Comparison of ENCODE assay signal across 8 mouse cellular contexts in genomic region chr2:120068555-120069465, GRCm38 (mm10). TPM values are rescaled to one million over a fixed set of nuclear protein-coding genes. Genes with fewer than 3 reads are reported as not detected.
A peak's percentile ranks its signal among the peaks of the same experiment; 100 is the strongest.
DNase-seq lines count a peak whose midpoint lies in the region; ATAC-seq and TF ChIP-seq lines count a peak whose summit lies in the region.
"Had no signal": no experiment of that assay in that cellular context is flagged by ENCODE, and none has a peak within 500 bp of the region (broad histone marks: within the 10 kb centered on the region; RNA-seq: fewer than 3 reads in every experiment).

No protein-coding gene starts in this region.

- peak; percentile 39 for DNase-seq in A20 (ENCODE audit: low read depth, low spot score)
- peak; percentile 18 for DNase-seq in CH12.LX (ENCODE audit: extremely low read depth)
- DNase-seq in cerebellum, postnatal 25 days = peak; percentile 57 to 69
- DNase-seq in neural tube, embryonic 10.5 days (ENCODE audit: extremely low spot score, low spot score) = peak; percentile 45
- no peak for DNase-seq in spleen, adult 12 weeks (ENCODE audit: low spot score)

- dilution Hi-C loops in CH12.LX (cut with MboI; ENCODE audit: extremely low pct_ligation_motif_present, extremely low pct_unique_long_range_greater_than_20kb, low sequenced_read_pairs) = no loop called here

- TF ChIP-seq EP300 in CH12.LX (IDR thresholded peaks at IDR 0.05; ENCODE audit: low read length) = no peak

- 39% methylated on average over 16 of the region's 16 CpGs for WGBS in limb, embryonic 12.5 days

- no peak for TF ChIP-seq POLR2A in CH12.LX (IDR thresholded peaks at IDR 0.05; ENCODE audit: low read depth, low read length)

- no peak overlapping the region for H3K9ac ChIP-seq in CH12.LX (ENCODE audit: insufficient read depth, low read depth)
- 0 out of 2 replicates have a peak overlapping the region, but pooled peaks have one; percentile 12 for H3K9ac ChIP-seq in limb, embryonic 12.5 days (replicated peaks)
- H3K9ac ChIP-seq: heart, embryonic 15.5 days had no signal

- no peaks in the 10 kb centered on the region for H3K36me3 ChIP-seq in CH12.LX (replicated peaks in 1 of 2; ENCODE audit: control insufficient read depth in 1 of 2, insufficient read depth in 1 of 2, low read length in 1 of 2)
- H3K36me3 ChIP-seq in limb, embryonic 12.5 days = no peaks in the 10 kb centered on the region
- H3K36me3 ChIP-seq: heart, embryonic 15.5 days had no signal

- no peaks in the 10 kb centered on the region for H3K9me3 ChIP-seq in CH12.LX (replicated peaks; ENCODE audit: low read length)
- no peaks in the 10 kb centered on the region for H3K9me3 ChIP-seq in limb, embryonic 12.5 days
- H3K9me3 ChIP-seq: heart, embryonic 15.5 days had no signal

- no peak overlapping the region for H3K27ac ChIP-seq in CH12.LX (ENCODE audit: insufficient read depth, low read depth)
- H3K27ac ChIP-seq in limb, embryonic 12.5 days = 0 out of 2 replicates have a peak overlapping the region, but pooled peaks have one; percentile 12
- H3K27ac ChIP-seq: heart, embryonic 15.5 days had no signal

- TF ChIP-seq RAD21 in CH12.LX (IDR thresholded peaks at IDR 0.05; ENCODE audit: low read depth, low read length) = peak; percentile 45

- H3K4me1 ChIP-seq in CH12.LX (ENCODE audit: control insufficient read depth in 1 of 2, insufficient read depth in 2 of 2) = no peaks in the 10 kb centered on the region; a peak in 1 of 4 replicates
- peaks cover 12% of the 10 kb centered on the region; the same call in 1 of the 2 replicates for H3K4me1 ChIP-seq in limb, embryonic 12.5 days (replicated peaks)
- H3K4me1 ChIP-seq: heart, embryonic 15.5 days had no signal

- TF ChIP-seq CTCF in CH12.LX (conservative IDR thresholded peaks at IDR 0.05 in 1 of 2, IDR thresholded peaks at IDR 0.05 in 1 of 2; ENCODE audit: low read depth in 2 of 2, low read length in 2 of 2) = peak in 1 of 2 experiments; percentile 68; a peak in 2 of 4 replicates

- H3K27me3 ChIP-seq in CH12.LX (replicated peaks) = peaks cover 47% of the 10 kb centered on the region
- H3K27me3 ChIP-seq in limb, embryonic 12.5 days = peaks cover 5% of the 10 kb centered on the region; the same call in 1 of the 2 replicates

- in situ Hi-C loops in CH12.LX (cut with MboI; ENCODE audit: low pct_ligation_motif_present, low pct_unique_long_range_greater_than_20kb, low sequenced_read_pairs) = no loop called here

- no peak overlapping the region for H3K4me3 ChIP-seq in CH12.LX (replicated peaks in 1 of 3; ENCODE audit: low read depth in 2 of 3, low read length in 2 of 3, poor library complexity in 1 of 3)
- H3K4me3 ChIP-seq in limb, embryonic 12.5 days (replicated peaks) = no peak overlapping the region
- H3K4me3 ChIP-seq: heart, embryonic 15.5 days had no signal

- H3K4me2 ChIP-seq in CH12.LX (ENCODE audit: insufficient read depth, low read depth, poor library complexity, severe bottlenecking) = no peak overlapping the region
- no peak overlapping the region for H3K4me2 ChIP-seq in limb, embryonic 12.5 days
- H3K4me2 ChIP-seq: heart, embryonic 15.5 days had no signal

- H3K79me2 ChIP-seq in CH12.LX (replicated peaks; ENCODE audit: control insufficient read depth, extremely low read depth, insufficient read depth, poor library complexity, severe bottlenecking) = no peaks in the 10 kb centered on the region

- ATAC-seq in granulocyte monocyte progenitor cell, adult 5-6 weeks (replicated peaks; ENCODE audit: poor library complexity, severe bottlenecking) = peak; percentile 67
- peak; percentile 80 for ATAC-seq in limb, embryonic 12.5 days (ENCODE audit: insufficient number of reproducible peaks, insufficient read depth, low FRiP score, low TSS enrichment, low read depth)

TF ChIP-seq in CH12.LX, 34 proteins besides CTCF, POLR2A, EP300 and RAD21:
- TF ChIP-seq NELFE (IDR thresholded peaks at IDR 0.05; ENCODE audit: low read depth, low read length) (no peak), SMC3 (IDR thresholded peaks at IDR 0.05; ENCODE audit: low read depth, low read length) (peak; percentile 28)

RNA-seq across cellular contexts. Expression of gene Pla2g4b, which starts 35.6 kb away (rescaled TPM):
- total RNA-seq in CH12.LX (2012; rRNA removed) (2.5 and 4.0 TPM in 2 replicates), CH12.LX (2014; rRNA removed) (0.90 and 1.5 TPM in 2 replicates)
- 2.3 and 2.7 TPM in 2 replicates for polyA plus RNA-seq in CH12.LX (2012; ENCODE audit: insufficient read length, low read depth)
- total RNA-seq in granulocyte monocyte progenitor cell, adult 5-6 weeks (2014; fragmentation: Nextera tagmentation) = 0.62 TPM in 1 of 2 replicates, not detected in the other
- total RNA-seq in granulocyte monocyte progenitor cell, adult 5-6 weeks (2017) = 0.72 and 1.8 TPM in 2 replicates
- polyA plus RNA-seq in limb, embryonic 12.5 days (2016; fragmentation: Nextera tagmentation; extraction: Ambion mirVana) = 3.7 and 3.8 TPM in 2 replicates

RNA-seq across cellular contexts. Expression of gene Gm28042, which starts 41.5 kb away (rescaled TPM):
- total RNA-seq in CH12.LX (2012; rRNA removed) (1.0 and 1.9 TPM in 2 replicates), CH12.LX (2014; rRNA removed) (0.77 and 0.84 TPM in 2 replicates)
- 1.8 and 2.0 TPM in 2 replicates for polyA plus RNA-seq in CH12.LX (2012; ENCODE audit: insufficient read length, low read depth)
- total RNA-seq in granulocyte monocyte progenitor cell, adult 5-6 weeks (2014; fragmentation: Nextera tagmentation) = 1.0 and 1.5 TPM in 2 replicates
- total RNA-seq in granulocyte monocyte progenitor cell, adult 5-6 weeks (2017) = not detected in 2 replicates
- 4.6 and 5.0 TPM in 2 replicates for polyA plus RNA-seq in limb, embryonic 12.5 days (2016; fragmentation: Nextera tagmentation; extraction: Ambion mirVana)

RNA-seq across cellular contexts. Expression of gene Jmjd7, which starts 41.5 kb away (rescaled TPM):
- total RNA-seq in CH12.LX (2012; rRNA removed) (12.7 and 14.6 TPM in 2 replicates), CH12.LX (2014; rRNA removed) (8.4 and 11.3 TPM in 2 replicates)
- polyA plus RNA-seq in CH12.LX (2012; ENCODE audit: insufficient read length, low read depth) = 10.6 and 15.0 TPM in 2 replicates
- total RNA-seq in granulocyte monocyte progenitor cell, adult 5-6 weeks (2014; fragmentation: Nextera tagmentation) = 2.3 and 7.9 TPM in 2 replicates
- total RNA-seq in granulocyte monocyte progenitor cell, adult 5-6 weeks (2017) = 3.5 and 4.0 TPM in 2 replicates
- polyA plus RNA-seq in limb, embryonic 12.5 days (2016; fragmentation: Nextera tagmentation; extraction: Ambion mirVana) = 21.1 and 24.3 TPM in 2 replicates
